Mouse (Mus musculus): ENCODE data around the gene Fam186b. TPM values are rescaled to one million over a fixed set of nuclear protein-coding genes. Genes with fewer than 3 reads are reported as not detected.

Fam186b gene
- polyA plus RNA-seq, 1 experiment = 0.06 TPM

GRCm38 (mm10) chr15:99221315-99221952 is 74.3 kb downstream of the Fam186b start:
- Histone ChIP-seq H3K27me3 (ENCODE audit: control insufficient read depth, insufficient read depth, insufficient read length) (peaks cover 68% of the 10 kb centered on the region), H3K4me2 (ENCODE audit: low read depth) (no peak overlapping the region), H3ac (ENCODE audit: control insufficient read depth, insufficient read length) (no peak overlapping the region), H3K36me3 (ENCODE audit: control insufficient read depth, insufficient read depth) (no peaks in the 10 kb centered on the region), H3K4me3 (no peak overlapping the region), H3K79me2 (ENCODE audit: control insufficient read depth, insufficient read depth) (no peaks in the 10 kb centered on the region)
- TF ChIP-seq MAX (IDR thresholded peaks at IDR 0.05; ENCODE audit: low read depth) (no peak), E2F4 (IDR thresholded peaks at IDR 0.05; ENCODE audit: insufficient read depth) (no peak), REST (IDR thresholded peaks at IDR 0.05; ENCODE audit: insufficient read depth, insufficient read length) (no peak), SRF (IDR thresholded peaks at IDR 0.05; ENCODE audit: control insufficient read depth, insufficient read length, low read depth) (no peak)

Other genes with a start within 250 kb of the Fam186b start
- 0.98 TPM for gene Prph, start 240.7 kb downstream of the Fam186b start, polyA plus RNA-seq (2012; fragmentation: generic; extraction: Trizol)
- 18.6 TPM for gene Troap, start 221.3 kb downstream of the Fam186b start, polyA plus RNA-seq (2012; fragmentation: generic; extraction: Trizol)
- gene C1ql4, start 208.1 kb downstream of the Fam186b start, polyA plus RNA-seq (2012; fragmentation: generic; extraction: Trizol) = 0.10 TPM
- gene Dnajc22, start 202.7 kb downstream of the Fam186b start, polyA plus RNA-seq (2012; fragmentation: generic; extraction: Trizol) = 0.78 TPM
- gene Spats2, start 170.0 kb downstream of the Fam186b start, polyA plus RNA-seq (2012; fragmentation: generic; extraction: Trizol) = 39.1 TPM
- 0.17 TPM for gene Kcnh3, start 71.0 kb downstream of the Fam186b start, polyA plus RNA-seq (2012; fragmentation: generic; extraction: Trizol)
- gene Mcrs1, start 43.9 kb downstream of the Fam186b start, polyA plus RNA-seq (2012; fragmentation: generic; extraction: Trizol) = 99.1 TPM
- 59.7 TPM for gene Prpf40b, start 801 bp downstream of the Fam186b start, polyA plus RNA-seq (2012; fragmentation: generic; extraction: Trizol)
- gene Fmnl3, start 74.6 kb upstream of the Fam186b start, polyA plus RNA-seq (2012; fragmentation: generic; extraction: Trizol) = 62.6 TPM
- gene Tmbim6, start 97.0 kb upstream of the Fam186b start, polyA plus RNA-seq (2012; fragmentation: generic; extraction: Trizol) = 691 TPM
- gene Nckap5l, start 161.9 kb upstream of the Fam186b start, polyA plus RNA-seq (2012; fragmentation: generic; extraction: Trizol) = 40.9 TPM
- gene Bcdin3d, start 178.8 kb upstream of the Fam186b start, polyA plus RNA-seq (2012; fragmentation: generic; extraction: Trizol) = 11.8 TPM
- 0.40 TPM for gene Faim2, start 232.3 kb upstream of the Fam186b start, polyA plus RNA-seq (2012; fragmentation: generic; extraction: Trizol)